Mouse (Mus musculus): ENCODE measurements around the gene Slc38a6.

The Slc38a6 gene

DNA sequence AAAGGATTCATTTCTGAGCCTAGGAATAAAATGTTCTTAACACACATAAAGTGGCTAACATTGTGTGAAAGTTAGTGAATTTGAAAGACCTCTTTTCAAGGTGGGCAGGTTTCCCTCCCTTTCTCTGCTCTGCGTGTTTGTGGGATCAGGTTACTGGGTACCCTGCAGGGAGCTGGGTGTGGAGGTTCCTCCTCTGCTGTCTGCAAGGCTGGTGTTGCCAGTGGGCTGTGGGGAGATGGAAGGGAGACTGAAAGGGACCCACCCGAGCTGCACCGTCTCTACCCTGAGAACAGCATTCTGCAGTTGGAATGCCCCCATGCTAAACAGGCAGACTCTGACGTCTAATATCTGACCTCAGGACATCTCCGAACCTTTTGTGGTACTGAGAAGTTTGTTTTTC is 70.7 kb downstream of the Slc38a6 start:
- DNase-seq (ENCODE audit: low spot score in 2 of 2) = no peak

GRCm38 (mm10) chr12:73357736-73358135 is 71.2 kb downstream of the Slc38a6 start:
- no peak for DNase-seq (ENCODE audit: low spot score in 2 of 2)

GRCm38 (mm10) chr12:73358640-73359039 is 72.1 kb downstream of the Slc38a6 start:
- DNase-seq (ENCODE audit: low spot score in 2 of 2) = peak; percentile 43 to 62

DNA sequence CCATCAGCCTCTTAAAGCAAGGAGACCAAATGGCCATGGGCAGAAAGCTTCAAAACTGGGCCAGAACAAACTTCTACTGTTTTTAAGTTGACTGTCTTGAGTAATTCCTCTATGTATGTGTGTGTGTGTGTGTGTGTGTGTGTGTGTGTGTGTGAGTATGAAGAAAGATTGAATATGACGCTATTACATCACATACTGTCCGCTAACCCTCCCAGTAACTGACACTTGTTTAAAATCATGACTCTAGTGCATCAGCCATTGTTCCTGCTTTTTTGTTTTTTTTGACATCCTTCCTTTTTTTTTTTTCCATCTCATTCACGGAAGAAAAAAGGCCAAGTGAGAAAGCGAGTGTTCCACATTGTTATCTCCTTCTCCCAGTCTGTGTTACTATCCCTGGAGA is 72.9 kb downstream of the Slc38a6 start:
- no peak for DNase-seq (ENCODE audit: low spot score in 2 of 2)

DNA sequence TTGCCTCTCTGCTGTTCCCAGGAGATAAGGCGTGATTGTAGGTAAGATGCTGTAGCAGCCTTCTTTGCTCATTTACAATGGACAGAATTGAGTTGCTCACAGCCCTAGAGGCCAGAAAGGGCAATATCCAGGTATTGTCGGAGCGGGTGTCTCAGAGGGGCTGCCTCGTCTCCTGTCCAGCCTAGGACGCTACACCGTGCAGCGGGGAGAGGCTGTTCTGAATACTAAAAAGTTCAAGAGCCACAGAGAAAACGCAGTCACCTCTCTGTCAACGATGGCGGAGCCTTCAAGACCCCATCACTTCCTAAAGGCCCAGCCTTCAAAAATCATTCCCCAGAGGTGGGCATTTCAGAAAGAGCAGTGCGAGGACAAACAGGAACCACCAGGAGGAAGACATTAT is 74.6 kb downstream of the Slc38a6 start:
- no peak for DNase-seq (ENCODE audit: low spot score in 2 of 2)

- no peak for DNase-seq (ENCODE audit: low spot score in 2 of 2)
Measured at GRCm38 (mm10) chr12:73363401-73363800, 76.8 kb downstream of the Slc38a6 start.

- DNase-seq (ENCODE audit: low spot score in 2 of 2) = no peak
Measured at GRCm38 (mm10) chr12:73363956-73364355, 77.4 kb downstream of the Slc38a6 start.

DNA sequence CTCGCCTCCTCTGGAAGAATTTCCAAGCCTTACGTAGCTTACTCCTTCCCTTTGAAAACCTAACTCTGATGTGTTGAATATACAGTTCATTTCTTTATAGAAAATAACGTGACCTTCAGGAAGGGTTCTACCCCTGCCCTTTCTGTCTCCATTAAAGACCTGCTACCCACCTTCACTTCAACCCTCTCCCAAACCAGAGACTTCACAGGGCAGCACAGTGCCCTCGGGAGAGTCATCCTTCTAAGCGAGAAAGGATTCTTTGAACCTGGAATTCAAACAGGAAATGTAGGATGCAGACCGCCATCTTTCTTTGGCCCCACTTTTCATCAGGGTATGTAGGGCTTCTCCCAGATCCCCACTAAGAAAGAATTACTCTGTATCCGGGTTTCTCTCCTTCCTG is 80.0 kb downstream of the Slc38a6 start:
- DNase-seq (ENCODE audit: low spot score in 2 of 2) = no peak

DNA sequence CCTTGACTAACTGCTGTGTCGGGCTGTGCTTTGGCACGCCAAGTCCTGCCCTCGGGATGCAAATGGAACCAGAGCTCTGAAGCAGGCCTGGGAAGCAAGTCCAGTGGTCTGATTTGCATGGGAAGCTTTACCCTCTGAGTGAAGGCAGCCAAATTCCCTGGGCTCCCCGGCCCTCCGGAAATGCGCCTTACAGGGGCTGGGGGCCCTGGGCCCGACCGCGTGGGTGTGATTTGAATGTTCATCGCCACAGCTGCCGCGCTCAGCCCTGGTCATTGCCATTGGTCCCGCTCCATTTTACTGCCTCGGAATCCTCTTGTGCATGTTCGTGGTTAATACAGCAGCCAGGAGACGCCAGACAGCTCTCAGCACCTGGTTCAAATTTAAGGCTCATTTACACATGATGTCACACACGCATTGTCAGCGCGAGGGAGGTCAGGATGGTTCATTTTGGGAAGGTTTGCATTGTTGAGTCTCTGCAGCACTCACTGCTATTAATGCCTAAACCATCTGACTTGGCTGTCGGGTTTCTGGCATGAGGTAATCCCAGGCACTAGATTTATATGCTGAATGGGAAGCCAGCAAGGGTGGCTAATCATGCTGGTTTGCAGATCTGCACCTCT is 81.0 kb downstream of the Slc38a6 start:
- peak; percentile 46 to 55 for DNase-seq (ENCODE audit: low spot score in 2 of 2)

DNA sequence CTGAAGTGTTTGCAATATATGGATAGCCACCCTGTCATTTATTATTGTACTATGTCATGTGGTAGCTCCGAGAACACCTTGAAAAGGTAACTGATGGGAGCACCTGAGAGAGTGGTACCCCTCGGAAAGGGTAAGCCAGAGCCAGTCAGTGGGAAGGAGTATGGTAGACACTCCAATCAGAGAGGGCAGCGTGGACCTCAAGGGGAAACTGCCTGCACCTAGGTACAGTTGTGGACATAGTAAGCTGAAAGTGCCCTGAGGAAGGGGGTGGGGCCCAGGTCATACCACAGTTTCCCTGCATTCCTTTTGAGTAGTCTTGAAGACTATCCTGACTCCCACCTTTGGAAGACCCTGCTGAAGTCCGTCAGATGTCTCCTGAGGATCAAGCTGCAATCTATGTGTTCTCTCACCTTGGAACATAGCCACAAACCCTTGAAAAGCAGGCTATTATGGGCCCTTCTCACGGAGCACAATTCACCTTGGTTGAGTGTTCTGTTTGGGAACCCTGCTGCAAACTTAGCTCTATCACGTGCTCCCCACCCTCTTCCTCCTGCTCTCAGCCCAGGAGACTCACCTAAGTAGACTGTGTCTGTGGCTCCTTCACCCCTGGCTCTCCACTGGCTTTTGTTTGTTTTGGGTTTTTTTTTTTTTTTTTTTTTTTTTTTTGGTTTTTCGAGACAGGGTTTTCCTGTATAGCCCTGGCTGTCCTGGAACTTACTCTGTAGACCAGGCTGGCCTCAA is 82.5 kb downstream of the Slc38a6 start:
- no peak for DNase-seq (ENCODE audit: low spot score in 2 of 2)

DNA sequence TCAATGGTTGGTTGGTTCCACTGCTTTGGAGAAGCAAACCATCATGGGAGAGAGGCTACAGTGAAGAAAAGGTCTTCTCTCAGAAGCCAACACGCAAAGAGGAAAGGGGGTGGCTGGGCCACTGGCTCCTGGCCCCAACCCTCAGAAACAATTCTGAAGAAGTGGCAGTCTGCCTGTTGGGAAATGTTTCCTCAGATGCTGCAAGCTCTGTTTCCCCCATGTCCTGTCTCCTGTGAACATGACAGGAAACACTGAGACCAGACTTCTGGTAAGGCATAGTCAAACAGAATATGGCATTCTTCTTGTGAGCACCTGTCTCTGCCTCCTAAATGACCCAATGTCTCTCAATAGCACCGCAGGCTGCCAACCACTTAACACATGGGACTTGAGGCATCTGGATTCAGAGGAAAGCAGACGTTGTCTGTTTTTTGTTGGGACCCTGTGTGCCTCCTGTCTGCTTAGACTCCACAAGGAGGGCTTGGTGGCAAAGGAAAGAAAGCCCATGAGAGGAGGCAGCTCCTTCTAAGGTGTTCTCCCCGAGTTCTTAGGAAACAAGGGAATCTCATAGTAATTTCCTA is 83.9 kb downstream of the Slc38a6 start:
- DNase-seq (ENCODE audit: low spot score in 2 of 2) = no peak

GRCm38 (mm10) chr12:73371132-73371531 is 84.6 kb downstream of the Slc38a6 start:
- peak; percentile 51 to 59 for DNase-seq (ENCODE audit: low spot score in 2 of 2)

GRCm38 (mm10) chr12:73378026-73378425 is 91.4 kb downstream of the Slc38a6 start:
- no peak for DNase-seq (ENCODE audit: low spot score in 2 of 2)

GRCm38 (mm10) chr12:73378724-73379355 is 92.3 kb downstream of the Slc38a6 start:
- DNase-seq (ENCODE audit: low spot score in 2 of 2) = no peak

GRCm38 (mm10) chr12:73380686-73381360 is 94.2 kb downstream of the Slc38a6 start:
- DNase-seq (ENCODE audit: low spot score in 2 of 2) = no peak

- no peak for DNase-seq (ENCODE audit: low spot score in 2 of 2)
Measured at GRCm38 (mm10) chr12:73381452-73381851, 94.9 kb downstream of the Slc38a6 start.

- DNase-seq (ENCODE audit: low spot score in 2 of 2) = no peak
Measured at GRCm38 (mm10) chr12:73382290-73383178, 96.0 kb downstream of the Slc38a6 start.

- DNase-seq (ENCODE audit: low spot score in 2 of 2) = no peak
Measured at GRCm38 (mm10) chr12:73383179-73383510, 96.6 kb downstream of the Slc38a6 start.

GRCm38 (mm10) chr12:73383861-73384260 is 97.3 kb downstream of the Slc38a6 start:
- no peak for DNase-seq (ENCODE audit: low spot score in 2 of 2)

GRCm38 (mm10) chr12:73384747-73385146 is 98.2 kb downstream of the Slc38a6 start:
- DNase-seq (ENCODE audit: low spot score in 2 of 2) = no peak

DNA sequence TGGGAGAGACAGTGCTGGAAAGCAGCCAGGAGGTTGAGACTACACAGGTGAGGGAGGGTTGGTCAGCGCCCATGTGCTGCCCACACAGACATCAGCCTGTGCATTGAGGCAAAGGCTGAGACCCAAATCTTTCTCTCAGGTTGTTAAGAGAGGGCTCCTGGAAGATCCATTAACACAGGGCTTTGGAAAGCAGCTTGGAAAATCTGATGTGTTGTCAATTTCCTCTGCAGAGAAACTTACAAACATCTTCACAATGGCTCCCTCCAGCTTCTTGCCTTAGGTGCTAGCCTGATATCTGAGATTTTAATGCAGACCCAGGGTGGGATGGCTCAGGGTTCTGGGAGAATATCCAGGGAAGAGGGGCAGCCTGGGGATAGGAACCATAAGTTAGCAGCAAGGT is 105.9 kb downstream of the Slc38a6 start:
- DNase-seq (ENCODE audit: low spot score in 2 of 2) = no peak
